Mouse (Mus musculus) gastrocnemius, adult 18-20 months (tissue): ENCODE measurements around the gene Stag2. TPM values are rescaled to one million over a fixed set of nuclear protein-coding genes. Genes with fewer than 3 reads are reported as not detected.

ENCODE experiments used
- DNase-seq: peaks from one replicate; pipeline ENCODE4 v3.0.0; 2021; ENCODE audit warnings: low spot score
- total RNA-seq, 2 experiments: library from RNA; stranded (reverse); gene quantifications; 2 replicates each; pipeline ENCODE4 v1.2.3; 2021

Gene Stag2
- total RNA-seq, 2 experiments from 2014 or later: 44.8 to 52.3 TPM

GRCm38 (mm10) chrX:42202482-42202881 is 53.4 kb downstream of the Stag2 start:
- DNase-seq: no peak

GRCm38 (mm10) chrX:42215742-42216141 is 66.6 kb downstream of the Stag2 start:
- DNase-seq: no peak

- DNase-seq: peak; percentile 3
Measured at GRCm38 (mm10) chrX:42250342-42250741, 101.2 kb downstream of the Stag2 start.

- no peak for DNase-seq
Measured at GRCm38 (mm10) chrX:42272713-42273112, 123.6 kb downstream of the Stag2 start.

GRCm38 (mm10) chrX:42290215-42290614 is 141.1 kb downstream of the Stag2 start:
- no peak for DNase-seq

- DNase-seq: no peak
Measured at GRCm38 (mm10) chrX:42315231-42315630, 166.1 kb downstream of the Stag2 start.

GRCm38 (mm10) chrX:42320424-42320823 is 171.3 kb downstream of the Stag2 start:
- no peak for DNase-seq

- no peak for DNase-seq
Measured at GRCm38 (mm10) chrX:42321200-42321773, 172.2 kb downstream of the Stag2 start.

GRCm38 (mm10) chrX:42324848-42325247 is 175.7 kb downstream of the Stag2 start:
- no peak for DNase-seq

Other genes starting within 250 kb of the Stag2 start
- 10 to 100 TPM; 20.0 to 22.5 TPM for gene Thoc2, start 228.6 kb upstream of the Stag2 start, total RNA-seq
- gene Xiap, start 89.6 kb upstream of the Stag2 start, total RNA-seq: 10 to 100 TPM; 17.4 to 18.2 TPM